Mouse (Mus musculus) limb, embryonic 14.5 days (tissue): ENCODE measurements at regions not wholly inside any gene's neighbourhood (a gene's known extent, or its start where the extent isn't known, plus 50 kb on each side); places are given as distances from the start of the nearest gene placed in this dataset.
A peak's percentile ranks its signal among the peaks of the same experiment; 100 is the strongest.

Experiments
- ATAC-seq: fragments of 200-750 bp; cut with Nextera tagmentation; 2 replicates; pipeline ENCODE4 v1.8.0; 2017; ENCODE audit warnings: low read depth, moderate number of reproducible peaks, moderate TSS enrichment; ENCODE audit not compliant: low FRiP score
- DNase-seq: peaks from one replicate; pipeline ENCODE4 v3.0.0-alpha.2; 2015; ENCODE audit warnings: low spot score
- H3K27ac ChIP-seq: fragments of 300-500 bp; sonication (generic); replicated peaks from 2 replicates; pipeline ENCODE4 v1.5.1; 2014; ENCODE audit warnings: low read depth, mild to moderate bottlenecking, low read length, moderate library complexity, mixed read lengths
- H3K27me3 ChIP-seq: fragments of 300-500 bp; sonication (generic); 2 replicates; pipeline ENCODE4 v1.6.1; 2014; ENCODE audit warnings: low read length, mixed read lengths; ENCODE audit not compliant: control insufficient read depth, insufficient read depth
- H3K36me3 ChIP-seq: fragments of 300-500 bp; sonication (generic); 2 replicates; pipeline ENCODE4 v1.6.1; 2014; ENCODE audit warnings: mild to moderate bottlenecking, low read length, moderate library complexity, mixed read lengths; ENCODE audit not compliant: control insufficient read depth, insufficient read depth
- H3K4me1 ChIP-seq: fragments of 300-500 bp; sonication (generic); 2 replicates; pipeline ENCODE4 v1.6.1; 2014; ENCODE audit warnings: antibody characterized with exemption, low read length, mixed read lengths; ENCODE audit not compliant: control insufficient read depth, insufficient read depth
- H3K4me2 ChIP-seq: fragments of 300-500 bp; sonication (generic); replicated peaks from 2 replicates; pipeline ENCODE4 v1.6.1; 2014; ENCODE audit warnings: low read depth, mild to moderate bottlenecking, low read length, moderate library complexity; ENCODE audit not compliant: severe bottlenecking
- H3K4me3 ChIP-seq: fragments of 300-500 bp; sonication (generic); replicated peaks from 2 replicates; pipeline ENCODE4 v1.5.1; 2014; ENCODE audit warnings: low read length
- H3K9ac ChIP-seq: fragments of 300-500 bp; sonication (generic); 2 replicates; pipeline ENCODE4 v1.6.1; 2014; ENCODE audit warnings: mild to moderate bottlenecking, low read depth, low read length, moderate library complexity; ENCODE audit not compliant: severe bottlenecking
- H3K9me3 ChIP-seq: fragments of 300-500 bp; sonication (generic); 2 replicates; pipeline ENCODE4 v1.6.1; 2016; ENCODE audit warnings: low read length; ENCODE audit not compliant: control insufficient read depth
- POLR2A ChIP-seq: fragments of 200-500 bp; IDR thresholded peaks from 2 replicates; pipeline ENCODE4 v1.8.0; 2012; ENCODE audit warnings: inconsistent platforms, mild to moderate bottlenecking, moderate library complexity, borderline replicate concordance; ENCODE audit not compliant: insufficient read depth, insufficient read length; ENCODE audit errors: extremely low read depth
- WGBS: fragments of 180-500 bp; shearing (Covaris S2); extraction: QIAGEN DNeasy Blood & Tissue Kit; methylation state at CpG from one replicate; pipeline ENCODE4 v1.1.7; 2014; 5-methylcytosine and 5-hydroxymethylcytosine counted together

DNA sequence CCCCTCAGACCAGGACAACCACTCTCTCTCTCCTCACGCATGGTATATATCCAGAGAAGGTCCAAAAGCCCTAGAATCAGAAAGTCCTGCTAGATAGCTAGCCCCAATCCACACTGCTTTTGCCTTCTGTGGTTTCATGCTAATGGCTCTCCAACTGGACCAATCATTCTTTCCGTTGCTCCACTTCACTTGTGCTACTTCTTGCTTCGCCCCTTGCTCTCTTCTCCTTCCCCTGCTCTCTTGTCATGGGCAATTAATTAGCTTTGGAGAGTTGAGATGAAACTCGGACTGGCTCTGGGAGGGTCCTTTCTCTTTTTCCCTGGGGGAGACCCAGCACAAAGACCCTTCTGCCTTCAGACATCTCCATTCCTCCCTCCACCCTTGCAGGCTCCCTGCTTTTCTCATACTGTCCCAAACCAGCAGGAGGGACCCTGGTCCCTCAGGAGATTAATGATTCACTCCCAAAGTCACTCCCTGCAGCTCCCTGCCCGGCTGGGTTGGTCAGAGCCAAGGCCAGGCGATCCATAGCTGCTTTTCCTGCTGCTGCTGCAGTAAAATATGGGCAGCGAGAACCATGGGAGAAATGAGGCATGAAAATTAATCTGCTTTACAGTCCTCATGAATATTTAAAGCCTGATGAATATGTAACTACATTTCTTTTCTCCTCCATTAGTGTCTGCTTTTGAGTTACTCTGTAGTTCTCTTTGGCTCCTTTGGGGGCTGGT lies 113.7 kb upstream of the Thy1 start:
- H3K36me3 ChIP-seq = no peaks in the 10 kb centered on the region
- ATAC-seq = no peak
- no peak overlapping the region for H3K4me3 ChIP-seq
- DNase-seq = no peak
- no peak for TF ChIP-seq POLR2A
- 33% methylated on average over 7 of the region's 7 CpGs for WGBS
- no peaks in the 10 kb centered on the region for H3K27me3 ChIP-seq
- H3K4me1 ChIP-seq = no peaks in the 10 kb centered on the region
- H3K9ac ChIP-seq = no peak overlapping the region
- no peak overlapping the region for H3K27ac ChIP-seq
- H3K4me2 ChIP-seq = no peak overlapping the region
- no peaks in the 10 kb centered on the region; the same call in 1 of the 2 replicates for H3K9me3 ChIP-seq

DNA sequence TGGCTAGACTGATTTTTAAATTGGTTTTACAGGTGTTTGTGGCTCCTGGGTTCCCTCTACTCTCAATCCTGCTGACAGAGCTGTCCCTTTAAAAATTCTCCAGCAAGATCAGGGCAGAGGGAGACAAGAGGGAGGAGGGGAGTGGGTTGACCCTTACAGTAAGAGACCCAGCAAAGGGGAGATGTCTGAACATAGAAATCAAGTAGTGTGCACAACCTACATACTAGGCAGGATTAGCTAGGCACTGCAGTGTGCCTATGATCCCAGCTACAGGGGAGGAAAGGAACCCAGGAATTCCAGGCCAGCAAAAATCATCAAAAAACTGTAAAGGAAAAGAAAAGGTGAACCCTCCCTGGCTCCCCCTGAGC lies 113.2 kb upstream of the Thy1 start:
- no peak for ATAC-seq

DNA sequence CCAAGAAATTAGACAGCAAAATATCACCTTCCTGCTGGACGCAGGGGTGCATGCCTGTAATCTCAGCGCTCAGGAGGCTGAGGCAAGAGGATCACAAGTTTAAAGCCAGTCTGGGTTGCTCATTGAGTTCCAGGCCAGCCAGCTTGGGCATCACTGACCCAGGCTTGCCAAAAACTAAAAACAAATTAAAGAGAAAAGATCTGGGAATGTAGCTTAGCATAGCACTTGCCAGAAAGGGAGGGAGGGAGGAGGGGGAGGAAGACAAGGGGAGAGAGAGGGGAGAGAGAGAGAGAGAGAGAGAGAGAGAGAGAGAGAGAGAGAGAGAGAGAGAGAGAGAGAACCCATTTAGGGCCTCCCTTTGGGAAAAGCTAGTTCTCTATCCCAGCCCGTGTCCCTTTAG lies 112.7 kb upstream of the Thy1 start:
- 62% methylated on average over 3 of the region's 3 CpGs for WGBS
- DNase-seq (no peak), ATAC-seq (no peak)
- no peak for TF ChIP-seq POLR2A
- H3K36me3 ChIP-seq = no peaks in the 10 kb centered on the region
- H3K27ac ChIP-seq = no peak overlapping the region
- no peak overlapping the region for H3K4me2 ChIP-seq
- H3K27me3 ChIP-seq = no peaks in the 10 kb centered on the region
- no peak overlapping the region for H3K9ac ChIP-seq
- no peaks in the 10 kb centered on the region for H3K4me1 ChIP-seq
- H3K4me3 ChIP-seq = no peak overlapping the region
- H3K9me3 ChIP-seq = no peaks in the 10 kb centered on the region; the same call in 1 of the 2 replicates

More for the DNA sequence above, 113.2 kb upstream of the Thy1 start:
- no peaks in the 10 kb centered on the region for H3K36me3 ChIP-seq
- H3K27ac ChIP-seq = no peak overlapping the region
- DNase-seq = no peak
- H3K4me1 ChIP-seq = no peaks in the 10 kb centered on the region
- H3K9me3 ChIP-seq = no peaks in the 10 kb centered on the region; the same call in 1 of the 2 replicates
- no peaks in the 10 kb centered on the region for H3K27me3 ChIP-seq
- H3K9ac ChIP-seq = no peak overlapping the region
- no peak for TF ChIP-seq POLR2A
- no peak overlapping the region for H3K4me2 ChIP-seq
- H3K4me3 ChIP-seq = no peak overlapping the region

DNA sequence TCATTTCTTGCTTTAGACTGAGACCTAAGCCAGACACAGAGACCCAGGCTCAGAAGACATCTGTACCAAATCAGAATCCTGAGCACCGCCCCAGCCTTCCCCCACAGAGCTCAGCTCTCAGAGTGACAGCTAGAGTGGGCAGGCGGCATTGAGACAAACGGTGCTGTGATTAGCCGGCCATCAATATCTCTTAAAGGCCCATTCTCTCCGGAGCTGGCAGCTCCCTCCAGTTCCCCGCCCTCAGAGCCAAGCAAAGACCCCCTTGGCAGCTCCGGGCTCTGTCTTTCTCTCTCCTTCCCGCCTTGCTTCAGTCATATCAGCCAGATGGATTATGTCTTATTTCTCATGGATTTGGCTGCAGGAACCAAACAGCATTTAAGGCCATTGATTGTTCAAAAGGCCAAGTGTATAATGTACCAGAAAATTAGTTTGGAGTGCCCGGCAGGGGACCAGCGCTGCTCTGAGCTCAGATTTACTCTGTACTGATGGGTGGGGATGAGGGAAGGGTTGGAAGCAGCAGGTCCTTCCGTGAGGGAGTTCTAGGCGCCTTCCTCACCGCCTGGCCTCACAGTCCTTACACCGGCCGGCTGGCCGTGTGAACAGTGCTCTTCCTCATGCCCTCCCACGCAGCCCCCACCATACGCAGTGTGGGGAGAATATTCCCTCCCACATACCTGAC lies 109.0 kb upstream of the Thy1 start:
- H3K27ac ChIP-seq = no peak overlapping the region
- DNase-seq (no peak), ATAC-seq (no peak)
- H3K36me3 ChIP-seq = no peaks in the 10 kb centered on the region
- H3K27me3 ChIP-seq = no peaks in the 10 kb centered on the region
- no peak overlapping the region for H3K4me2 ChIP-seq
- H3K4me3 ChIP-seq = no peak overlapping the region
- H3K9me3 ChIP-seq = no peaks in the 10 kb centered on the region
- TF ChIP-seq POLR2A = no peak
- no peak overlapping the region for H3K9ac ChIP-seq
- 25% methylated on average over 18 of the region's 18 CpGs for WGBS
- H3K4me1 ChIP-seq = 0 out of 2 replicates have a peak, but pooled peaks cover 3% of the 10 kb centered on the region

DNA sequence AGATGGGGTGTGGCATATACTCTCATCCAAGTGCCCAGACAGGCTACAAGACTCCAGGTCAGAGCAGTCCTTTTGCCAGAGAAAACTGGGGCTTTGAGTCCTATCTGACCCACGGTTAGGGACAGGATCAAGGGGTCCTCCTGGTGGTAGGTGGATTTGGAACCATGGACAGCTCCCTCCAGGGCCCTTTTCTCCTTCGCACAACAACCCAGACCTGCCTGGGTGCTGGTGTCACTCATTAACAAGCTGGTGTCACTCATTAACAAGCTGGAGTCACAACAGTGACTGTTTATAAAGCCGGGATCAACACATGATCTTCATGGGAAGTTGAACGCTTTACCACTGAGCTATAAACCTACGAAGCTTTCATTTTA lies 108.5 kb upstream of the Thy1 start:
- no peaks in the 10 kb centered on the region for H3K27me3 ChIP-seq
- no peaks in the 10 kb centered on the region for H3K36me3 ChIP-seq
- H3K9me3 ChIP-seq = no peaks in the 10 kb centered on the region
- no peak overlapping the region for H3K4me2 ChIP-seq
- H3K4me1 ChIP-seq = 0 out of 2 replicates have a peak, but pooled peaks cover 6% of the 10 kb centered on the region
- H3K27ac ChIP-seq = no peak overlapping the region
- WGBS = 8% methylated on average over 5 of the region's 5 CpGs
- H3K4me3 ChIP-seq = no peak overlapping the region
- ATAC-seq = no peak
- DNase-seq = peak; percentile 59
- H3K9ac ChIP-seq = no peak overlapping the region
- TF ChIP-seq POLR2A = no peak
